Mouse (Mus musculus): ENCODE data around the gene Rps19bp1. TPM values are rescaled to one million over a fixed set of nuclear protein-coding genes. Genes with fewer than 3 reads are reported as not detected.

Gene Rps19bp1
- polyA plus RNA-seq, 1 experiment: 28.7 TPM

DNA sequence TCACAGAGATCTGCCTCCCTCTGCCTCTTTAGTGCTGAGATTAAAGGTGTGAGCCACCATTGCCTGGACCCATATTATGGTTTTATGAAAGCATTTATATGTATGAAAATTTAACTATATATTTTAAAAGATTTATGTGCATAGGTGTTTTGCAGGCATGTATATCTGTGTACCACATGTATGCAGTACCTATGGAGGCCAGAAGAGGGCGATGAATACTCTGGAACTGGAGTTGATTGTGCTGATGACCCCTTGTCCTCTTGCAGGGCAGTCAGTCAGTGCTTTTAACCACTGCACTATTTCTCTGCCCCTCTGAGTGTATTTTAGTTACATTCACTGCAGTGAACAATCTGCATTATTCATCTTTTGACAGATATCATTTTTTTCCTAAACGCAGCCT is 38.3 kb downstream of the Rps19bp1 start:
- peak; percentile 40 for DNase-seq (ENCODE audit: low read depth, low spot score)
- WGBS: 46% methylated on average over 2 of the region's 2 CpGs

DNA sequence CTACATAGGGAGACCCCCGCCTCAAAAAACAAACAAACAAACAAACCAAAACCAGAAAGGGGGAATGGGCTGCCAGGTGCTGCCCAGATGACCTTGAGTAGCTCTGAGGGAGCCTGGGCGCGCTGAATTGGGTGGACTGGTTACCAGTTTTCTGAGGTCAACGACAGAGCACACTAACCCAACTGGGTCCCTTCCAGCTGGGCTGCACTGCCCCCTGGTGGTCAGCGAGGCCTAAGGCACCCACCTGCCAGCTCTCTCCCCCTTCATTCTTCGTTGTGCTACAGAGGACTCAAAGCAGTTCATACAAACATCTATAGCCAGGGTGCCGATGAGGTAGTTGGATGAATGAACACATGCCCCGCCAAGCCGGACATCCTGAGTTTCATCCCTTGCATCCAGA is 38.9 kb downstream of the Rps19bp1 start:
- 15% methylated on average over 9 of the region's 9 CpGs for WGBS
- peak; percentile 65 for DNase-seq (ENCODE audit: low read depth, low spot score)

DNA sequence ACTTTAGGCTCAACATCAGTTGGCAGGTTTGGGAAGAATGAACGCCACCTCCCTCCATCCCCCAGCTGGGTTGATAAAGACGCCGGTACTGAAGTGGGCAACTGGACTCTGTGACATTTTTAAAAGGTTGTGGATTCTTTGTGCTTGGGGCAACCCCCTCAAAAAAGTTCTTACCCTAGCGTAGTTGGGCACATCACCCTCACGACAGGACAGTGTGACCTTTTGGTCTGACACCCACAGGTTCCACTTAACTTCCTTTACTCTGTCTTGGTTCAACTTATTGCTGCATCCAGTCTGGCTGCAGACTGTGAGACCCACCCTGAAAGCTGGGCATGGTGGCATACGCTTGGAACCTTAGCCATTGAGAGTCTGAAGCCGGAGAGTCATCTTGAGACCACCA is 40.4 kb downstream of the Rps19bp1 start:
- DNase-seq (ENCODE audit: low read depth, low spot score): no peak
- 91% methylated on average over 7 of the region's 7 CpGs for WGBS

DNA sequence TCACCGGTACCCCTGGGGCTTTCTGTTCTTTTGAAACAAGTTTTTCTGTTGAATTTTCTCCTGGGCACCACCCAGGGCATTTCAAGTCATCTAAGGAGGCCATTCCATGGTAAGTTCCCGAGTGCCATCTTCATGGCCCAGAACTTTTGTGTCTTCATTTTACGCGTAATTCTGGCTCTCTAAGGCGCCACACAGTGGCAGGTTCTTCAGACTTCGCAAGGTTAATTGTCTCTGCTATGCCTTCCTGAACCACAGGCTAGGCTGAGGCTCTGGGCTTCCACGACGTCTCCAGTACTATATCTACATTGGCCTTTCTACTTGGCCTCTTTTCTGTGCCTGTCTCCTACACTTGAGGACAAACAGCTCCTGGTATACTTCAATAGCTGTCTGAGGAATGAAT is 43.1 kb downstream of the Rps19bp1 start:
- no peak for DNase-seq (ENCODE audit: low read depth, low spot score)
- WGBS: 64% methylated on average over 8 of the region's 8 CpGs

DNA sequence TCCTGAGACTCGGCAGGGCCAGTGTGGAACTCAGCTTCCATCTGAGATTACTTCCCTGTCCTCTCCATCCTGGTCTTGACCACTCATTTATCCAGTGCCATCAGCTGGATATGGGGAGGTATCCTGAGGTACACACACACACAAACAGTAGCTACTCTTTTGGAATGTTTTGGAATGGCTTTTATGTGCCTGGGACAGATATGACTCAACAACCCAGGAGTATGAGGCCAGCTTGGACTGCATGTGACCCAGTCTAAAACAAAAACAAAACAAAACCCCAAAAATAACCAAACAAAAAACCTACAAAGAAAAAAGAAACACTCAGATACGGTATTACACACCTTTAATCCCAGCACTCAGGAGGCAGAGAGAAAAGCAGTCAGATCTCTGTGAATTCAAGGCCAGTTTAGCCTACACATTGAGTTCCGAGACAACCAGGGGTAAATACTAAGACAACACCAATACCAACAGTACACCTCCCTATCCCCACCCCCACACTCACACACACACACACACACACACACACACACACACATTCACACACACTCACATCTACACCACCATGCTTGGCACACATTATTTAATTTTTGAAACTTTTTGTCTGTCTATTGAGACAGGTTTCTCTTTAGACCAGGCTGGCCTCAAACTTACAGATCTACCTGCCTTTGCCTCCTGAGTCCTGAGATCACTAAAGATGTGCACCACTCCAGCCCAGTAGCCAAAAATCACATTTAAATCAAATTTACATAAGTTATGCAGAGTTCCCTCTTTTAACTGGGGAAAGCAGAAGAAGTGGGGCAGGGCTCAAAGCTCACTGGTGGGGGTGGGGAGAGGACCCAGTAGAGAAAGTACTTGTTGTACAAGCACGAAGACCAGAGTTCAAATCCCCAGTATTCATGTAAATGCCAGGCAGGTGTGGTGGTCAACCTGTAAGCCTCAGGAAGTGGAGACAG is 44.1 kb downstream of the Rps19bp1 start:
- DNase-seq (ENCODE audit: low read depth, low spot score): no peak
- WGBS: 56% methylated on average over 4 of the region's 4 CpGs

DNA sequence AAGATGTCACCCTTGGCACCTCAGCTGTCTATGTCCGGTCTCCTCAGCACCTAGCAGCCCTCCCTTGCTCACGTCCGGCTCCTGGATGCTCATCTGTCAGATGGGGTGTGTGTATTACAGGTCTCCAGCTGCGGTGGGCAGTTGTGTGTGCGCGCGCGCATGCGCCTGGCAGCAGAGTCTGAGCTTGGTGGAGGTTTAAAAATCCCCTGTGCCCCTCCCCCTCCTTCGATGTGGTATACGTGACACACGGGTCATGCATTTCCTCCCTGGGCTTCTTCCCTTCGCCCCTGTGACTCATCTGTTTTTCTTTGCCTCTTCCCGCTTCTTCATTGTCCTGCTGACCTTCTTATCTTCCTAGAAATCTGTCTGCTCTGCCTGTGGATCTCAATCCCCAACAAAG is 44.9 kb downstream of the Rps19bp1 start:
- 28% methylated on average over 14 of the region's 14 CpGs for WGBS
- no peak for DNase-seq (ENCODE audit: low read depth, low spot score)

DNA sequence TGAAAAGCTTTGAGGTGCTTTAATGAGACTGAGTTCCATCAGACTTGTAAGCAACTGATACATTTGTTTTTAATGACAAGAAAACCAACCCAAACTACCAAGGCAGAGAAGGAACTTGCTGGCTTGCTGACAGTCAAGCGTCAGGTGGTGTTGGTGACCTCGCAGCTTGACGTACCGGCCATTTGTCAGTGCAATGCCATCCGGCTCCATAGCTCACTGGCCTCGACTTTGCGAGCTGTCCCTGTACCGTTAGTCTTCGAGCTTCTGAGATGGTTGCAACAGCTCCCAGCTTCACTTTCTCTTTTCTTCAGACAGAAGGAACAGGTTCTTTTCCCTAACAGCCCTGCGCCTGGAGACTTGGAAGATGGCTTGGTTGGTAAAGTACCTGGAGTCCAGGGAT is 46.6 kb downstream of the Rps19bp1 start:
- DNase-seq (ENCODE audit: low read depth, low spot score): no peak
- WGBS: 84% methylated on average over 10 of the region's 10 CpGs

DNA sequence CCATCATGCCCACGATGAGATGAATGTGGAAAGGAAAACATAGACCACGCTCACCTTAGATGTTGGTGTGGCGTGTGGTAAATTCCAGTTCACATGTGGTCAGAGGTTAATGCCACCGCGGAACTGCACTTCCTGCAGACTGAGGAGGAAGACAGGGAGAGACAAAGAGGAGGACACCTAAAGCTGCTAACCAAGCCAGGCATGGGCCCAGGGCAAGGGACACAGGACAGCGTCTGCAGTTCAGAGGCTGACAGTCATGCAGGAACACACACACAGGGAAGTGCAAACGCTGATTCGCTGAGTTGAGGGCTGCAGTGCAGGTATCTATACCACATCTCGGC is 47.7 kb downstream of the Rps19bp1 start:
- no peak for DNase-seq (ENCODE audit: low read depth, low spot score)
- 58% methylated on average over 9 of the region's 9 CpGs for WGBS

DNA sequence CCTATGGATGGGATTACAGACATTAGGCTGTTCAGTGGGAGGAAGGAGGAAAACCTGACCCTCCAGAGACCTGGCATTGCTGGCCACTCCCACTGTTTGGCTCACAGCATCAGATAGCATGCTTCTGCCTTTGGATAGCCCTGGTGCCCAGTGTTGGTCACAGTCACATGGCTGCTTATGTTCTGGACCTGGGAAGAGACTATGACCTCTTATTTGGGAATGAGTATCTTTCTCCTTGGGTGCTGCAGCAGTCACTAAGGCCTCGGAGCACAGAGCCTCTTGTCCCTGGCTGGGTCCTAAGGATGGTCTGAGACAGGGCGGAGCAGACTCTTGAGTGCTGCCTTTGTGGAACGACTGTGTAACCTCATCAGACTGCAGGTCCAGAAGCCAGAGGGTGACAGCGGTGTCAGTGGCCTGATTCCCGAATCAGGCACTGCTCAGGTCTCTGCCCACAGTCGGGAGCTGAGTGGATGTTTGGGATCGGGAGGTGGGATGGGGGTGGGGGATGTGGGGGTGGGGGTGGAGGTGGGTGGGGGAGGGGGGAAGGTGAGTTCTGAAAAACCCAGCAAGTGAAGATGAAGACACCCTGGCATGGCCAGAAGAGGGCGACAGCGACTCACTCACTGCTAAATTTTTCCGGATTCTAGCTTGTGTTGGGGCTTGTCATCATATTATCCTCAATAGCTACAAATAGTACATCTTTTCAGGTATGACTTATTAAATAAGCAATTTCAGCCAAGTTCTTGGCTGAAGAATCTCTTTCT is 48.2 kb downstream of the Rps19bp1 start:
- DNase-seq (ENCODE audit: low read depth, low spot score): no peak
- 29% methylated on average over 10 of the region's 10 CpGs for WGBS

DNA sequence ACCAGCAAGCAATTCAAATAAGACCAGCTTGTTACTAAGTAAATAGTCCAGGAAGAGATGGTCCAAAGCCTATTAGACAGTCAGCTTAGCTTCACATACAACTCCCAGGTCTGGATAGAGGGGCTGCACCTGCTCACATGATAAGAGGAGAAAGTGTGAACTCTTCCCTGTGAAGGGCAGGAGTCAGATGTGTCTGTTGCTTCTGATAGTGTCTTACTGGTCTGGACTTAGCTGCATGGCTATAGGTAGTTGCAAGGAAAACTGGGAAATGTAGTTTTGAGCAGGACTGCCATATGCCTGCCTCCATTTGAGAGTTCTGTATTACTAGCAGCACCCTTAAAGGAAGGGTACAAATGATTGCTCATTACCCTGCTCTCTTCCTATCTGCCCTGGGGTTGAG is 50.4 kb downstream of the Rps19bp1 start:
- no peak for DNase-seq (ENCODE audit: low read depth, low spot score)

Other genes starting within 250 kb of the Rps19bp1 start
- 5.8 and 7.5 TPM in 2 replicates for gene Pdgfb, start 249.3 kb downstream of the Rps19bp1 start, polyA plus RNA-seq (2012; rRNA removed)
- 8.1 and 8.4 TPM in 2 replicates for gene Syngr1, start 173.0 kb downstream of the Rps19bp1 start, polyA plus RNA-seq (2012; rRNA removed)
- 597 and 673 TPM in 2 replicates for gene Rpl3, start 172.4 kb downstream of the Rps19bp1 start, polyA plus RNA-seq (2012; rRNA removed)
- 26.9 and 29.4 TPM in 2 replicates for gene Tab1, start 131.2 kb downstream of the Rps19bp1 start, polyA plus RNA-seq (2012; rRNA removed)
- gene Mgat3, start 90.6 kb downstream of the Rps19bp1 start, polyA plus RNA-seq (2012; rRNA removed): 41.9 and 56.6 TPM in 2 replicates
- gene Mief1, start 30.3 kb downstream of the Rps19bp1 start, polyA plus RNA-seq (2012; rRNA removed): 13.7 and 23.4 TPM in 2 replicates
- not detected in 2 replicates for gene AC140267.1, start 28.5 kb downstream of the Rps19bp1 start, polyA plus RNA-seq (2012; rRNA removed)
- gene Atf4, start 9.1 kb downstream of the Rps19bp1 start, polyA plus RNA-seq (2012; rRNA removed): 234 and 245 TPM in 2 replicates
- gene Cacna1i, start 22.9 kb upstream of the Rps19bp1 start, polyA plus RNA-seq (2012; rRNA removed): 0.72 and 0.80 TPM in 2 replicates

Measured in large intestine, adult 2 months (tissue).